Mouse (Mus musculus) Muller cell, postnatal 12 days (primary cell): ENCODE measurements at regions not wholly inside any gene's neighbourhood (a gene's known extent, or its start where the extent isn't known, plus 50 kb on each side); places are given as distances from the start of the nearest gene placed in this dataset.

Source experiments
- DNase-seq: peaks from one replicate; pipeline ENCODE4 v3.0.0-alpha.2; 2015; ENCODE audit errors: inconsistent ontology term

DNA sequence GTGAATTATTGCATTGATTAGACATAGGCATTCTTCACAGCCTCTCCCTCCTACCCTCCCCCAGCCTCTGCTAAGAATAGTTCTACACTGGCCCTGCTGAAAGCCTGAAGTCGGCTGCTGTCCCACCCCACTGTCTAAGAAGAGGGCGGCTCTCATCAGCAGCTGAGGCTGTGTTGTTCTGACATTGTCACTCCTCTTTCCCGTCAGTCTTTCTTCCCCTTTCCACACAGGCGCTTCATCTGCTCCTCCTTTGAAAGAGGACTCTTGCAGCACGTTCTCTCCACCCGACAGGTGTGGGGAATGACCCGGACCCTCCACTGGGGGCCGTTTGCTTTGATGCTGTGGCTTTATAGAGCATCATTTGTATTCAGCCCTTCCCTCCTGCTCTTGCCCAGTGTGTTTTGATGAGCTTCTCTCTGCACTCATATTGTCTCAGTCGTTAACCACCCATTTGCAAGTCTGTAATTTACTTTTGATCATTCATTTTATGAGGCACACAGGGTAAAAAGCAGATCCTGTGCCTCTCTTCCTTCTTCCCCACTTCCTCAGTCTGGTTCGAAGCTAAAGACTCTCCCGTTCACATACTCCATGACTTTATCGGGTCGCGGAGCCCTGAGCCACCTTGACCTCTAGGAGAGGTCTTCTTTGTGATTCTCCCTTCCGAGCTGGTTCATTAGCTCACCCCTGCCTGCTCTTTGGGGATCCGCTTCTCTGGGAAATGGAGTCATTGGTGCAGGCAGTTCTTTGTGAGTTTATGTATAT lies 142.2 kb upstream of the Snx19 start:
- DNase-seq, result no peak

DNA sequence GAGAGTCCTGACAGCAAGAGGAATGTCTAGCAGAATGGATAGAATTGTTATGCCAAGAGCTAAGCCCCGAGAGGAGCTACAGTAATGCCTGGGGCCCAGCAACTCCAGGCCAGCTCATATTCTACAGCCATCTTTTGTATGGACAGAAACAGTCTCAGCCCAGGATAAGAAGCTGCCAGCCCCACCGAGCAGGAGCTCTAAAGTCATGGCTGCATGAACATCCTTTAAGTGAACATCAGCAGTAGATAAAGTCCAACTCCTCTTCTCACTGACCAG lies 141.6 kb upstream of the Snx19 start:
- DNase-seq, result no peak

DNA sequence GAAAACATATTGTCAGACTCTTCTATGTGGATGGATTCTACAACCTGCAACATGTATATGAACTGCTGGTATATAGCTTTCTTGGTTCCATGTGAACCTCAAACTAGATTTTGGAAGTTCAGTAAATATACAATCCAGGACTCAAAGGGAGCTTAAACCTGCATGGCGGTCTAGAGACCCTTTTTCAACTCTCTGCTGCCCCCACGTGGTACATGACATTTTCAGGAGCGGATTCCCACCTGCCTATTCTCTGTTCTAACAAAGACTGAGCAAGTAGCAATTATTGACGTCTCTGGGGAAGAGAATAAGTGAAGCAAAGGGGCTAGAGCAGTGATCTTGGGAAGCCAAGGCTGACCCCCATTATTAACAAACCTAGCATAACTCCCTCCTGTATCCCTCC lies 127.1 kb upstream of the Snx19 start:
- peak; percentile 9 for DNase-seq

DNA sequence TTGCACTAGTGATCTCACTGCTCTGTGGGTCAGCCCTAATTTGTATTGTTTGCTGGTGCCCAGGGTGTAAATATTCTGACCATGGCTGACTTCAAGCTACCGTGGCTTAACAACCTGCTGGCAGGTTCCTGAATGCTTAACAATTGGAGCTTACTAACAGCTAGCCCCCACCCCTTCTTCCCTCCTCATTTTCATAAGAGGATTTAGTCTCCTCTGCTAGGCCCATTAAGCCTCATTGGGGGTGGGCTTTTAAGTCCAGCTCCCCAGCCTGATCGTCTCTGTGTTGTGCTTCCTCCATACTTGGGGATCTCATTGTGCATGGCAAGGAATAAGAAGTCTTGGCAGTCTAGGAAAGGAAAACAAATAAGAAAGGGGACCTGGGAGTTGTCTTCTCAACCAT lies 118.6 kb upstream of the Snx19 start:
- no peak for DNase-seq

DNA sequence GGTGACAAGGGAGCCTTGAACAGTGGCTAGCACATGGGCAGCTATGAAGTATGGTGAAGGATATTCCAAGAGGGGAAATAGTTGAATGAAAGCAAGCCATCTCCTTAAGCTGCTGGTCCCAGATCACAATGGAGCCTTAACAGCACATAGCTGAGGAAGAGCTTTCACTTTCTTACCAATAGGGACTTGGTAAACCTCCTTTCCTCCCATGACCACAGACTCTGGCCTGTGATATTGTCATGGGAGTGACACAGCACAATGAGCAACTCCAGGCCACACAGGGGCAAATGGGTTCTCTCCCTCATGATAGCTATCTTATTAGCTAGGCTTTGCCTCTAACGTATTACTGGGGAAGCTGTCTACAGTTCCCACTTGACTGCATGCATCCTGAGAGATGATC lies 113.5 kb upstream of the Snx19 start:
- DNase-seq, result no peak

DNA sequence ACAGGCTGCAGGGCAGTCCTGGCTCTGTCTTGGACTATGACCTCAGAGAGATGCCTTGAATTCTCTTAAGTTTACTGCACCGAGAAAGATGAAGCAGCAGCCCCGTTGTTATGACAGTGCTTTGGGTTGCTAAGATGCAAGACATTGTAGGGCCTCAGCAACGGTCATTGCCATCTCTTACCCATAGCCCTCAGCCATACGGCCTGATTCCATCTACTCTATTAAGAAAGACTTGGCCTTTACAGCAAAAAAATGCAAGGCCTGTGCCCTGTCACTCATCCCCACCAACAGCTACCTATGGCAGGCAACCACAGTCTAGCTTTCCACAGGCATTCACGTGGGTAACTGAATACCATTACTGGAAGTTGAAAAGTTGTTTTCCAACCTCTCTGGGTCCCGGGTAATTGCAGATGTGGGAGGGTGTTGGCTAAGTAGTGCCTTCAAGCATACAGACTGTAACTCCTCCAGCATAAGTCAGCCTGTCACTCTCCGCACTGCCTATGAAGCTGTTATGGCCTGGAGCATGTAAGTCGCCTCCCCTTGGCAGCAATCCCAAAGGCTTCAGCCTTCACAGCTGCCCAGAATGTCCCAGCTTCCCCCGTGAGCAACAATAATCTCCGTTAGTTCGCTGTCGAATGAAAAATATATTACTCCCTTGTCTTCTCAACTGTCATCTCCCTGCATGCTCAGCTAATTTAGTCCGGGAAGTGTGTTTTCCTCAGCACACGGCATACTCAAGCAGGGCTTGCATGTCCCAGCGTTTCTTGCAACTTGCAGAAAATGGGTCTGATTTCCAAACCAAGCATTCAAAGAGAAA lies 112.3 kb upstream of the Snx19 start:
- DNase-seq, result peak; percentile 16

DNA sequence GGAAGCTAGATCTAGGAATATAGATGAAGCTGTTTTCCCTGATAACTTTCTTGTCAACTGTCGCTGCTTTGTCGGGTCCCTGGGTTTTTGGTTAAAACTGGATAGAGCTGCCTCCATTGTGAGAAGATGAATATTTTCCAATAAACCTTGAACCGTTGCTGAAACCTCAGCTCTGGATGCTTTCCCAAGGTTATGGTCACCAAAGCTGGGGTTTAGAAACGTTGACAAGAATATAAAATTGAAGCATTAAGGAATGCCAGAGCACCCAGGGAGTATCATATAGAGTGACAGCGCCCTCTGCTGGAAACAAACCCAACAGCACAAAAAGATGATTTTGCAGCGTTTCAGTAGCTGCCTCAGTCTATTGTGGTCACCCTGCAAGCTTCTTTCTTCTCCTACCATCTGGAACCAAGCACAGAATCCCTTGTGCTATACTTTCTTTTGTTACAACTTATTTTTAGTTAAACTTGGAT lies 111.7 kb upstream of the Snx19 start:
- DNase-seq, result peak; percentile 9

DNA sequence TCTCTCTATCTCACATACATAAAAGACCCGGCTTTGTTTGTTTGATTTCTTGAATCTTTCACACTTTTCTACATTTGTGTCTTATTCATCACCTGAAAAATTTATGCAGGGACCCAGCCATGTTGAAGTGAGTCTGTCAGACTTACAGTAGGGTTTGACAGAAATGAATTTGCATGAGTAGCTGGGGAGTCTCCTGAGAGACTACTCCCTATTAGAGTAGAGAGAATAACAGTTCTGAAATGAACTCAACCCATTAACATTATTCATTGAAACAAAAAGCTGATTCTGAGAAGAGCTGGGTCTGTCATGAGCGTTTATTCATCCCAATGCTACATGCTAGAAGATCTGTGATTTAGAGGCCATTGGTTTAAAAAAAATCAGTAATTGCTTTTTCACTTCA lies 82.0 kb upstream of the Snx19 start:
- DNase-seq, result no peak

DNA sequence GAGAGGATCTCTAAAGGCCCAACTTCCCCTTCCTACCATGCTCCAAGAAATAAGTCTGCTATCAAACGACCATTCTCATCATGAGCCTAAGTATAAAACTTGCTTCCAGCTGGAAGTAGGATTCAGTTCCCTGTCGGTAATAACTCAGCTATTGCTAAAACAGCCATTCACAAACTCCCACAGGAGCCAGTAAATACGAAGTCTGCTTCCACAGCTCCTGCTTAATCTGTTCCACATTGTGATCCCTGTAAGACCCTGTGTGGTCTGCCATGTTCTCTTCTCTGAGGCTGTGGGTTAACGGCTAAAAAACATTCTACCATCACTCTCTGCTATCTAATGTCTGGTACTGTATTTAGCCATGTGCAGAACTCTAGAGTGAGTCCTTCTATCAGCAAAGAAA lies 72.9 kb upstream of the Snx19 start:
- DNase-seq, result no peak

DNA sequence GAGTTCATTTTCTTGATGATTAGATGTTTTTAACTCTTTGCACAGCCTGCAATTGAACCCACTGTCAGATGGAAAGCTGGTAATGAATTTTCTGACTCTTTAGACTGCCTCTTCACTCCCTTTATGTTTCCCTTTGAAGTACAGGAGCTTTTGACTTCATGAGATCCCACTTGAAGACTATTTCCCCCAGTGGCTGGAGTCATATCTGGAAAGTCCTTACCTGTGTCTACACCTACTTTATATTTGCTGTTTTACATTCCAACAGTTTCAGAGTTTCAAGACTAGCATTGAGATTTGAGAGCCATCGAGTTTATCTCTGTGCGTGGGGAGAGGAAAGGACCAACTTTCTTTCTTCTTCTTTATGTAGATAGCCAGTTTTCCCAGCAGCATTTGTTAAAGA lies 71.3 kb upstream of the Snx19 start:
- DNase-seq, result no peak

DNA sequence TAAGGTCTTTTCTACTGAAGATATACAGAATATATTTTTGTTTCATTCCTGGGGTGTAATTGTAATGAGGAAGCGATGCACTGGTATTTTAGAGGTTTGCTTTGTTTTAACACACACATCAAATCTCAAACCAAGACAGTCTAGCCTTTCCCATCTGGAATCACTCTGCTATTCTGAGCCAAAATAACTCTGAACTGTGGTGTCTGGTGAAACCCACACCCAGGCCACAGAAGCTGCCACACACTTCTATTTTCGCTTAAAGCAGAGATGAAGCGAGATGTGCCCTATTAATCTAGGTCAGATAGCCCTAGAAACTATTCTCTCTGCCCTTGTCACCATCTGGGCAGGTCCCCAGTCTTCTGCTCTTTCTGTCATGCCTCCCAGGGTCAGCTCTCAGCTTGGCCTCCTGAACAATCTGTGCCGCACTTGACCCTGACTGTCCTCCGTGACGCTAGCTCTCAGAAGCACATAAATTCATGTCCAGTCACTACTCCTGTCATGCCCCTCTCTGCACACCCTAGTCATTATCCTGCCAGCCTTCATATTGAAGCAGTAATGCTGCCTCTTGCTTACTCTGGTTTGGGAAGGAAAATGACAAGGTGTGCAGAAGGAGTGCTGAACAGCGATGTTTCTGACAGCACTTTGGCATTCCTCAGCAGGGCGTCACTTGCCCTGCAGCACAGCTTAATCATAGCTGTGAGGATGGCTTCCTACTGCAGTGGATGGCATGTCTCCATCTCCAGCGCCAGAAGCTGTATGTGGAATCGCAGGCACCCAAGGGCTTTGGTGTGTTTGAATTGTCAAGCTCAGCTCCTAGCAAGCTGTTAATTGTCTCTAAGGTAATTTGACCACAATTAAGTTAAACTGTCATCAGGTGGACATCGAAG lies 57.1 kb upstream of the Snx19 start:
- no peak for DNase-seq

DNA sequence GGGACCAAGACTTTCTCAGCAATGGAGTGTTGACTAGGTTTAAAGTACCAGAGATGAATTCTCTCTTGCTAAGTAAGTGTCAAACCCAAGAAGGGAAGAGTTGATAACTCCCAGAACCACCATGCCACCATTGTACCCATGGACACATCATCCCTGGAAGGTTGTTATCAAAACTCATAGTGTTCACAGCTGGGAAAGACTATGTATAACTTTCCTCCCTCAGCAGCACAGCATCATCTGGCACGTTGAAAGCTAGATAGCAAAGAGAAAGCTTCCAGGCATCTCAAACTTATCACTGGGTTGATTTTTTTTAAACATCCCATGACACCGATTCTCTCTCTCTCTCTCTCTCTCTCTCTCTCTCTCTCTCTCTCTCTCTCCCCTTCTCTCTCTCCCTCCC lies 56.1 kb upstream of the Snx19 start:
- no peak for DNase-seq

DNA sequence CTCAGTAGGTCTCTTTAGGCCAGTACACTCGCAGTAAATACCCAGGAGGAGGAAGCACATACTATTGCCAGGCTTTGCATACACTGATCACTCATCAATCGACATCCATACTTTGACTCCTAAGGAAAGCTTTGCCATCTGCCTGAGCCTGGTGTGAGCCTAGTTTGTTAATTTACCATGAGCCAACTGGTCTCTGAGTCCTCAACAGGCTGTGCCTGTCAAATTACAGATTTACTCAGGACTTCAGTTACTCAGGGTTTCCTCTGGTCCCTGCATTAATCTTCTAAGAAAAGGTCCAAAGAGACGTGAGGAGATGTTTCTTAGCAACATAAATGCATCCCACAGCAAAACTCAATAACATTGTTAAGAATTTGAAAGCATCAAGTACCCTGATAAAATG lies 50.0 kb upstream of the Snx19 start:
- DNase-seq, result no peak
